ENCODE assay signal across 10 mouse cellular contexts in genomic region chr10:80384115-80384639, GRCm38 (mm10). TPM values are rescaled to one million over a fixed set of nuclear protein-coding genes. Genes with fewer than 3 reads are reported as not detected.
DNase-seq lines count a peak whose midpoint lies in the region; ATAC-seq lines count a peak whose summit lies in the region.
"Had no signal": no experiment of that assay in that cellular context is flagged by ENCODE, and none has a peak within 500 bp of the region (broad histone marks: within the 10 kb centered on the region; RNA-seq: fewer than 3 reads in every experiment).

No protein-coding gene starts in this region.

- intact Hi-C loops in heart, postnatal 14 days (cut with DNase I), result no loop called here

- no peak overlapping the region for H3K27ac ChIP-seq in heart, embryonic 13.5 days (replicated peaks)
- H3K27ac ChIP-seq in embryonic facial prominence, embryonic 10.5 days (replicated peaks), result peak overlapping the region; percentile 32; the same call in 1 of the 2 replicates
- H3K27ac ChIP-seq in hindbrain, embryonic 15.5 days (replicated peaks), result peak overlapping the region; percentile 92; the same call in 1 of the 2 replicates
- H3K27ac ChIP-seq in midbrain, embryonic 13.5 days, result peak overlapping the region; percentile 99; the same call in 1 of the 2 replicates
- H3K27ac ChIP-seq: macrophage had no signal

- no peak for ATAC-seq in heart, embryonic 13.5 days (ENCODE audit: extremely low read depth, insufficient number of reproducible peaks, low FRiP score, low TSS enrichment)
- no peak for ATAC-seq in hindbrain, embryonic 15.5 days (ENCODE audit: low FRiP score, low read depth)
- no peak for ATAC-seq in midbrain, embryonic 13.5 days
- no peak for ATAC-seq in cerebellum, adult (ENCODE audit: insufficient number of reproducible peaks, low FRiP score, low TSS enrichment)

- H3K9me3 ChIP-seq in heart, embryonic 13.5 days, result no peaks in the 10 kb centered on the region
- H3K9me3 ChIP-seq in embryonic facial prominence, embryonic 10.5 days, result no peaks in the 10 kb centered on the region
- no peaks in the 10 kb centered on the region for H3K9me3 ChIP-seq in hindbrain, embryonic 15.5 days
- no peaks in the 10 kb centered on the region for H3K9me3 ChIP-seq in midbrain, embryonic 13.5 days

- peak overlapping the region; percentile 99 for H3K9ac ChIP-seq in heart, embryonic 13.5 days
- peak overlapping the region; percentile 98 for H3K9ac ChIP-seq in hindbrain, embryonic 15.5 days
- peak overlapping the region; percentile 100 for H3K9ac ChIP-seq in midbrain, embryonic 13.5 days (replicated peaks)

- H3K4me2 ChIP-seq in heart, embryonic 13.5 days, result peak overlapping the region; percentile 86
- H3K4me2 ChIP-seq in hindbrain, embryonic 15.5 days, result peak overlapping the region; percentile 89
- peak overlapping the region; percentile 98 for H3K4me2 ChIP-seq in midbrain, embryonic 13.5 days (replicated peaks)

- no peak for DNase-seq in heart, postnatal 14 days
- no peak for DNase-seq in embryonic facial prominence, embryonic 10.5 days (ENCODE audit: low spot score)
- DNase-seq in left cerebral cortex, adult 9 months (ENCODE audit: low spot score in 2 of 2), result no peak
- DNase-seq in thymus, postnatal 4 days, result no peak
- DNase-seq: heart, postnatal 36 days had no signal

- peak overlapping the region; percentile 91; the same call in 1 of the 2 replicates for H3K4me3 ChIP-seq in heart, embryonic 13.5 days
- H3K4me3 ChIP-seq in embryonic facial prominence, embryonic 10.5 days, result peak overlapping the region; percentile 96
- H3K4me3 ChIP-seq in hindbrain, embryonic 15.5 days, result peak overlapping the region; percentile 94
- peak overlapping the region; percentile 100 for H3K4me3 ChIP-seq in midbrain, embryonic 13.5 days (replicated peaks)

- peaks cover 48% of the 10 kb centered on the region for H3K4me1 ChIP-seq in heart, embryonic 13.5 days
- peaks cover 54% of the 10 kb centered on the region for H3K4me1 ChIP-seq in embryonic facial prominence, embryonic 10.5 days
- H3K4me1 ChIP-seq in hindbrain, embryonic 15.5 days (replicated peaks), result peaks cover 44% of the 10 kb centered on the region
- H3K4me1 ChIP-seq in midbrain, embryonic 13.5 days (replicated peaks), result peaks cover 54% of the 10 kb centered on the region

- peaks cover 54% of the 10 kb centered on the region for H3K36me3 ChIP-seq in heart, embryonic 13.5 days
- H3K36me3 ChIP-seq in embryonic facial prominence, embryonic 10.5 days (replicated peaks), result peaks cover 68% of the 10 kb centered on the region
- H3K36me3 ChIP-seq in hindbrain, embryonic 15.5 days, result peaks cover 40% of the 10 kb centered on the region
- H3K36me3 ChIP-seq in midbrain, embryonic 13.5 days, result peaks cover 58% of the 10 kb centered on the region

- no peaks in the 10 kb centered on the region for H3K27me3 ChIP-seq in heart, embryonic 13.5 days (replicated peaks)
- no peaks in the 10 kb centered on the region for H3K27me3 ChIP-seq in embryonic facial prominence, embryonic 10.5 days (replicated peaks; ENCODE audit: low read depth, poor library complexity, severe bottlenecking)
- no peaks in the 10 kb centered on the region for H3K27me3 ChIP-seq in hindbrain, embryonic 15.5 days
- no peaks in the 10 kb centered on the region for H3K27me3 ChIP-seq in midbrain, embryonic 13.5 days

- 85% methylated on average over 4 of the region's 4 CpGs for WGBS in heart, embryonic 13.5 days
- 88% methylated on average over 4 of the region's 4 CpGs for WGBS in embryonic facial prominence, embryonic 10.5 days
- WGBS in hindbrain, embryonic 15.5 days, result 79% methylated on average over 4 of the region's 4 CpGs
- WGBS in midbrain, embryonic 13.5 days, result 87% methylated on average over 4 of the region's 4 CpGs

RNA-seq across cellular contexts. Expression of gene Mex3d, which starts 3.3 kb away (rescaled TPM):
- 3.8 and 4.5 TPM in 2 replicates for polyA plus RNA-seq in heart, embryonic 13.5 days (2015; fragmentation: Nextera tagmentation; extraction: Ambion mirVana)
- total RNA-seq in heart, postnatal 14 days (2021), result 10 to 100 TPM; 11.8 to 12.2 TPM
- 6.4 and 7.1 TPM in 2 replicates for polyA plus RNA-seq in embryonic facial prominence, embryonic 10.5 days (2016; fragmentation: Nextera tagmentation; extraction: Ambion mirVana)
- 18.9 and 19.2 TPM in 2 replicates for polyA plus RNA-seq in hindbrain, embryonic 15.5 days (2015; fragmentation: Nextera tagmentation; extraction: Ambion mirVana)
- 15.9 and 18.6 TPM in 2 replicates for polyA plus RNA-seq in midbrain, embryonic 13.5 days (2015; fragmentation: Nextera tagmentation; extraction: Ambion mirVana)

RNA-seq across cellular contexts. Expression of gene Mbd3, which starts 15.2 kb away (rescaled TPM):
- 170 and 182 TPM in 2 replicates for polyA plus RNA-seq in heart, embryonic 13.5 days (2015; fragmentation: Nextera tagmentation; extraction: Ambion mirVana)
- total RNA-seq in heart, postnatal 14 days (2021), result 10 to 100 TPM; 78.6 to 84.0 TPM
- 371 and 377 TPM in 2 replicates for polyA plus RNA-seq in embryonic facial prominence, embryonic 10.5 days (2016; fragmentation: Nextera tagmentation; extraction: Ambion mirVana)
- 213 and 229 TPM in 2 replicates for polyA plus RNA-seq in hindbrain, embryonic 15.5 days (2015; fragmentation: Nextera tagmentation; extraction: Ambion mirVana)
- polyA plus RNA-seq in midbrain, embryonic 13.5 days (2015; fragmentation: Nextera tagmentation; extraction: Ambion mirVana), result 243 and 257 TPM in 2 replicates

RNA-seq across cellular contexts. Expression of gene Uqcr11, which starts 22.5 kb away (rescaled TPM):
- 1,246 and 1,505 TPM in 2 replicates for polyA plus RNA-seq in heart, embryonic 13.5 days (2015; fragmentation: Nextera tagmentation; extraction: Ambion mirVana)
- total RNA-seq in heart, postnatal 14 days (2021), result 1,000 to 10,000 TPM; 1,852 to 1,908 TPM
- polyA plus RNA-seq in embryonic facial prominence, embryonic 10.5 days (2016; fragmentation: Nextera tagmentation; extraction: Ambion mirVana), result 615 and 629 TPM in 2 replicates
- 711 and 737 TPM in 2 replicates for polyA plus RNA-seq in hindbrain, embryonic 15.5 days (2015; fragmentation: Nextera tagmentation; extraction: Ambion mirVana)
- 518 and 572 TPM in 2 replicates for polyA plus RNA-seq in midbrain, embryonic 13.5 days (2015; fragmentation: Nextera tagmentation; extraction: Ambion mirVana)

RNA-seq across cellular contexts. Expression of gene Plk5, which starts 27.9 kb away (rescaled TPM):
- not detected in 2 replicates for polyA plus RNA-seq in heart, embryonic 13.5 days (2015; fragmentation: Nextera tagmentation; extraction: Ambion mirVana)
- under 1 TPM; 0.12 to 0.22 TPM for total RNA-seq in heart, postnatal 14 days (2021)
- polyA plus RNA-seq in embryonic facial prominence, embryonic 10.5 days (2016; fragmentation: Nextera tagmentation; extraction: Ambion mirVana), result 0.37 and 0.43 TPM in 2 replicates
- polyA plus RNA-seq in hindbrain, embryonic 15.5 days (2015; fragmentation: Nextera tagmentation; extraction: Ambion mirVana), result 6.1 and 6.4 TPM in 2 replicates
- 0.96 and 1.3 TPM in 2 replicates for polyA plus RNA-seq in midbrain, embryonic 13.5 days (2015; fragmentation: Nextera tagmentation; extraction: Ambion mirVana)
- polyA plus RNA-seq: macrophage had no signal

RNA-seq across cellular contexts. Expression of gene Adamtsl5, which starts 36.0 kb away (rescaled TPM):
- 6.5 and 8.3 TPM in 2 replicates for polyA plus RNA-seq in heart, embryonic 13.5 days (2015; fragmentation: Nextera tagmentation; extraction: Ambion mirVana)
- total RNA-seq in heart, postnatal 14 days (2021), result 10 to 100 TPM; 43.8 to 44.5 TPM
- polyA plus RNA-seq in embryonic facial prominence, embryonic 10.5 days (2016; fragmentation: Nextera tagmentation; extraction: Ambion mirVana), result 0.65 and 0.88 TPM in 2 replicates
- polyA plus RNA-seq in hindbrain, embryonic 15.5 days (2015; fragmentation: Nextera tagmentation; extraction: Ambion mirVana), result 0.76 and 1.2 TPM in 2 replicates
- 0.39 and 0.61 TPM in 2 replicates for polyA plus RNA-seq in midbrain, embryonic 13.5 days (2015; fragmentation: Nextera tagmentation; extraction: Ambion mirVana)
